Mouse (Mus musculus) urinary bladder, adult 18-20 months (tissue): Measurements from ENCODE around the gene Hoxa1.
A peak's percentile ranks its signal among the peaks of the same experiment; 100 is the strongest.

Source experiments
- DNase-seq, 2 experiments: peaks; one replicate each; pipeline ENCODE4 v3.0.0; 2022; ENCODE audit warnings: low spot score in 2 of 2, mixed read lengths in 2 of 2

Hoxa1 gene

GRCm38 (mm10) chr6:52189909-52190308, 31.8 kb upstream of the Hoxa1 start:
- DNase-seq = no peak

- no peak for DNase-seq
Observed at GRCm38 (mm10) chr6:52189172-52189591, 31.1 kb upstream of the Hoxa1 start.

- no peak for DNase-seq
Observed at GRCm38 (mm10) chr6:52186500-52186899, 28.4 kb upstream of the Hoxa1 start.

GRCm38 (mm10) chr6:52185834-52186233, 27.7 kb upstream of the Hoxa1 start:
- no peak for DNase-seq

- no peak for DNase-seq
Observed at GRCm38 (mm10) chr6:52185222-52185621, 27.1 kb upstream of the Hoxa1 start.

- no peak for DNase-seq
Observed at GRCm38 (mm10) chr6:52184668-52185067, 26.6 kb upstream of the Hoxa1 start.

- no peak for DNase-seq
Observed at GRCm38 (mm10) chr6:52183311-52184080, 25.4 kb upstream of the Hoxa1 start.

- DNase-seq = no peak
Observed at GRCm38 (mm10) chr6:52182793-52183192, 24.7 kb upstream of the Hoxa1 start.

GRCm38 (mm10) chr6:52182030-52182429, 23.9 kb upstream of the Hoxa1 start:
- no peak for DNase-seq

GRCm38 (mm10) chr6:52180726-52181125, 22.6 kb upstream of the Hoxa1 start:
- no peak for DNase-seq

GRCm38 (mm10) chr6:52180213-52180710, 22.1 kb upstream of the Hoxa1 start:
- DNase-seq = no peak

- no peak for DNase-seq
Observed at GRCm38 (mm10) chr6:52179690-52180089, 21.6 kb upstream of the Hoxa1 start.

GRCm38 (mm10) chr6:52178918-52179665, 21.0 kb upstream of the Hoxa1 start:
- no peak for DNase-seq

- DNase-seq = no peak
Observed at GRCm38 (mm10) chr6:52177806-52178205, 19.7 kb upstream of the Hoxa1 start.

GRCm38 (mm10) chr6:52177061-52177735, 19.1 kb upstream of the Hoxa1 start, which contains the start of gene 5730596B20Rik:
5730596B20Rik (plus strand) TSS chr6:52177498.
- no peak for DNase-seq

GRCm38 (mm10) chr6:52176391-52176790, 18.3 kb upstream of the Hoxa1 start:
- DNase-seq = no peak

- DNase-seq = no peak
Observed at GRCm38 (mm10) chr6:52175864-52176263, 17.7 kb upstream of the Hoxa1 start.

- DNase-seq = no peak
Observed at GRCm38 (mm10) chr6:52174968-52175751, 17.0 kb upstream of the Hoxa1 start.

GRCm38 (mm10) chr6:52173648-52174047, 15.5 kb upstream of the Hoxa1 start:
- no peak for DNase-seq

- DNase-seq = peak; percentile 52 to 57
Observed at GRCm38 (mm10) chr6:52172501-52172900, 14.4 kb upstream of the Hoxa1 start.

- no peak for DNase-seq
Observed at GRCm38 (mm10) chr6:52171938-52172337, 13.8 kb upstream of the Hoxa1 start.
